Mouse (Mus musculus) ES-CJ7 (cell line): Measurements from ENCODE around the gene Taar7b.

Experiments
- DNase-seq: peaks from one replicate; pipeline ENCODE4 v3.0.0; 2011; ENCODE audit warnings: low read depth, low spot score

The Taar7b gene

GRCm38 (mm10) chr10:23999639-24000038 is at the start of gene Taar7b:
Gene Taar7b, plus strand, starts transcription at chr10:23999939.
- no peak for DNase-seq

- DNase-seq = no peak
Observed at GRCm38 (mm10) chr10:23951714-23952113, 48.0 kb upstream of the Taar7b start.

GRCm38 (mm10) chr10:23959071-23959470 is 40.7 kb upstream of the Taar7b start:
- no peak for DNase-seq

GRCm38 (mm10) chr10:23960444-23960915 is 39.3 kb upstream of the Taar7b start, which contains the start of gene Taar4:
Gene Taar4, plus strand, starts transcription at chr10:23960494.
- no peak for DNase-seq

GRCm38 (mm10) chr10:23963444-23963843 is 36.3 kb upstream of the Taar7b start:
- DNase-seq = no peak

GRCm38 (mm10) chr10:23964921-23965610 is 34.7 kb upstream of the Taar7b start:
- no peak for DNase-seq

- DNase-seq = no peak
Observed at GRCm38 (mm10) chr10:23970656-23971165, 29.0 kb upstream of the Taar7b start, which contains the start of gene Taar5. Gene Taar5, plus strand, starts transcription at chr10:23970706.

- DNase-seq = no peak
Observed at GRCm38 (mm10) chr10:23971256-23971655, 28.5 kb upstream of the Taar7b start.

GRCm38 (mm10) chr10:23977958-23978357 is 21.8 kb upstream of the Taar7b start:
- peak; percentile 79 for DNase-seq

- peak; percentile 94 for DNase-seq
Observed at GRCm38 (mm10) chr10:23978901-23979705, 20.6 kb upstream of the Taar7b start.

- no peak for DNase-seq
Observed at GRCm38 (mm10) chr10:23985546-23985945, 14.2 kb upstream of the Taar7b start, which contains the start of gene Taar6. Gene Taar6, minus strand, starts transcription at chr10:23985646.

GRCm38 (mm10) chr10:23986419-23986818 is 13.3 kb upstream of the Taar7b start:
- no peak for DNase-seq

- DNase-seq = no peak
Observed at GRCm38 (mm10) chr10:23993381-23993780, 6.4 kb upstream of the Taar7b start, which contains the start of gene Taar7a. Gene Taar7a, minus strand, starts transcription at chr10:23993481.

- DNase-seq = no peak
Observed at GRCm38 (mm10) chr10:24006442-24006841, 6.7 kb downstream of the Taar7b start.

- DNase-seq = no peak
Observed at GRCm38 (mm10) chr10:24007034-24007433, 7.3 kb downstream of the Taar7b start.

- no peak for DNase-seq
Observed at GRCm38 (mm10) chr10:24008143-24008542, 8.4 kb downstream of the Taar7b start.

- no peak for DNase-seq
Observed at GRCm38 (mm10) chr10:24026922-24027321, 27.2 kb downstream of the Taar7b start, which contains the start of gene Taar7d. Gene Taar7d, plus strand, starts transcription at chr10:24027222.

GRCm38 (mm10) chr10:24031347-24031746 is 31.6 kb downstream of the Taar7b start:
- DNase-seq = no peak

GRCm38 (mm10) chr10:24037314-24037713 is 37.6 kb downstream of the Taar7b start, which contains the start of gene Taar7e:
Gene Taar7e, plus strand, starts transcription at chr10:24037614.
- no peak for DNase-seq

- no peak for DNase-seq
Observed at GRCm38 (mm10) chr10:24040120-24040869, 40.6 kb downstream of the Taar7b start.

GRCm38 (mm10) chr10:24049210-24049609 is 49.5 kb downstream of the Taar7b start, which contains the start of gene Taar7f:
Gene Taar7f, plus strand, starts transcription at chr10:24049510.
- DNase-seq = no peak
